Mouse (Mus musculus): ENCODE data around the gene Ampd3.

- TF ChIP-seq CTCF (IDR thresholded peaks at IDR 0.05; ENCODE audit: control insufficient read depth, insufficient read depth, insufficient replicate concordance, low read depth, low read length), result no peak
- no peak for TF ChIP-seq POLR2A (IDR thresholded peaks at IDR 0.05; ENCODE audit: control insufficient read depth, low read depth, low read length)
Observed at GRCm38 (mm10) chr7:110851541-110852203, 83.7 kb downstream of the Ampd3 start.

Data from testis, adult 2 months (tissue).